Mouse (Mus musculus) forebrain, embryonic 14.5 days (tissue): ENCODE data around the gene Prune1. TPM values are rescaled to one million over a fixed set of nuclear protein-coding genes. Genes with fewer than 3 reads are reported as not detected.

Experiments used
- ATAC-seq: fragments of 200-750 bp; cut with Nextera tagmentation; 2 replicates; pipeline ENCODE4 v1.8.0; 2017; ENCODE audit warnings: mild to moderate bottlenecking, moderate library complexity
- DNase-seq: peaks from one replicate; pipeline ENCODE4 v3.0.0-alpha.2; 2015; ENCODE audit warnings: low spot score
- H3K27ac ChIP-seq: fragments of 300-500 bp; sonication (generic); 2 replicates; pipeline ENCODE4 v1.5.1; 2014; ENCODE audit warnings: low read depth, mild to moderate bottlenecking, control low read depth, low read length, moderate library complexity
- H3K27me3 ChIP-seq: fragments of 300-500 bp; sonication (generic); replicated peaks from 2 replicates; pipeline ENCODE4 v1.6.1; 2014; ENCODE audit warnings: low read length, control low read depth, mixed read lengths; ENCODE audit not compliant: control insufficient read depth, insufficient read depth
- H3K36me3 ChIP-seq: fragments of 300-500 bp; sonication (generic); 2 replicates; pipeline ENCODE4 v1.6.1; 2014; ENCODE audit warnings: low read length, control low read depth; ENCODE audit not compliant: control insufficient read depth, insufficient read depth
- H3K4me1 ChIP-seq: fragments of 300-500 bp; sonication (generic); 2 replicates; pipeline ENCODE4 v1.6.1; 2014; ENCODE audit warnings: antibody characterized with exemption, low read length, control low read depth; ENCODE audit not compliant: control insufficient read depth, insufficient read depth
- H3K4me2 ChIP-seq: fragments of 300-500 bp; sonication (generic); 2 replicates; pipeline ENCODE4 v1.6.1; 2014; ENCODE audit warnings: mild to moderate bottlenecking, control low read depth, low read length
- H3K4me3 ChIP-seq: fragments of 300-500 bp; sonication (generic); 2 replicates; pipeline ENCODE4 v1.5.1; 2014; ENCODE audit warnings: low read depth, low read length, control low read depth
- H3K9ac ChIP-seq: fragments of 300-500 bp; sonication (generic); 2 replicates; pipeline ENCODE4 v1.6.1; 2014; ENCODE audit warnings: mild to moderate bottlenecking, low read length, control low read depth, moderate library complexity
- H3K9me3 ChIP-seq: fragments of 300-500 bp; sonication (generic); replicated peaks from 2 replicates; pipeline ENCODE4 v1.6.1; 2016; ENCODE audit warnings: low read length, control low read depth, mixed read lengths; ENCODE audit not compliant: control insufficient read depth
- WGBS: fragments of 180-500 bp; shearing (Covaris S2); extraction: QIAGEN DNeasy Blood & Tissue Kit; methylation state at CpG from one replicate; pipeline ENCODE4 v1.1.7; 2014; 5-methylcytosine and 5-hydroxymethylcytosine counted together
- polyA plus RNA-seq: library from polyadenylated mRNA; unstranded; fragments of >200 nt; fragmentation: Nextera tagmentation; extraction: Ambion mirVana; gene quantifications from 2 replicates; pipeline ENCODE4 v1.2.1, GENCODE M21; 2014

Gene Prune1
- polyA plus RNA-seq, 1 experiment from 2014 or later = 40.7 TPM

DNA sequence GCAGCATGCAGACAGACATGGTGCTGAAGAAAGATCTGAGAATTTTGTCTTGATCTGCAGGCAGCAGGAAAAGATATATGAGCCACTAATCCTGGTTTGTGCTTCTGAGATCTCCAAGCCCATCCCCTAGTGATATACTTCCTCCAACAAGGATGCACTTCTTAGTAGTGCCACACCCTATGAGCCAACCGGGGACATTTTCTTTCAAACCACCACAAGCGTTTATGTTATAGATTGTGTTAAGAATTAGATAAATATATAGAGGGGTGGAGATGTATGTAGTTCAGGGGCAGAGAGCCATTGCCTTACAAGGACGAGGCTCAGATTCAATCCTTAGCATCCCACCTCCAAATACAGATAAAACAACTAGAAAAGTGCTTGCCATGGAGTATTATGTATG lies 28.6 kb upstream of the Prune1 start:
- Histone ChIP-seq H3K27me3 (no peaks in the 10 kb centered on the region), H3K4me2 (no peak overlapping the region), H3K9me3 (no peaks in the 10 kb centered on the region), H3K27ac (no peak overlapping the region), H3K36me3 (no peaks in the 10 kb centered on the region), H3K9ac (no peak overlapping the region), H3K4me3 (no peak overlapping the region), H3K4me1 (no peaks in the 10 kb centered on the region)
- DNase-seq = no peak
- 72% methylated on average over 3 of the region's 3 CpGs for WGBS
- ATAC-seq = no peak

DNA sequence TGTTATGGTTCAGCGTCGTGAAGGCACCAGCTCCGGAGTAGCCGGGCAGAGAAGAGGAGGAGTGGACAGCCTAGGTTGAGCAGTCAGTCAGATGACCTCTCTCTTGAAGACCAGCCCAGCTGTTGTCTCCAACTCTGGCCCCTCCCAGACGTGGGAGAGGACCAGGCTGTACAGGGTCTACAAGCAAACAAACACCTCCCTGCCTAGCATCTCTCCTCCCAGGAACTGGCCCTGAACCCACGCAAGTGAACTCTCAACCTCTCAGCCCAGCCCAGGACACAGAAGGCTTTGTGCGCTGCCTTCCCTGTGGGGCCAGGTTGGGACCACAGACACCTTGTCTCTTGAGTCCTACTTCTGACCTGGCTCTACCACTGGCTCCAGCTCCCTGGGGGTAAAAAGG lies 25.2 kb upstream of the Prune1 start, which contains the start of gene Anxa9:
Gene Anxa9, minus strand, starts transcription at position 77 of the 400 bp plus-strand sequence.
- Histone ChIP-seq H3K27ac (no peak within 1 kb of the TSS), H3K27me3 (no peaks in the 10 kb centered on the region), H3K36me3 (no peaks in the 10 kb centered on the region), H3K4me2 (no peak within 1 kb of the TSS), H3K4me1 (no peaks in the 10 kb centered on the region), H3K9me3 (no peaks in the 10 kb centered on the region), H3K4me3 (no peak within 1 kb of the TSS), H3K9ac (0 out of 2 replicates have a peak within 1 kb of the TSS, but pooled peaks have one; percentile 13)
- DNase-seq (no peak), ATAC-seq (no peak)
- 74% methylated on average over 7 of the region's 7 CpGs for WGBS

GRCm38 (mm10) chr3:95306244-95306643 lies 24.4 kb upstream of the Prune1 start:
- Histone ChIP-seq H3K4me3 (no peak overlapping the region), H3K4me1 (no peaks in the 10 kb centered on the region), H3K9ac (no peak overlapping the region), H3K27me3 (no peaks in the 10 kb centered on the region), H3K27ac (no peak overlapping the region), H3K36me3 (no peaks in the 10 kb centered on the region), H3K9me3 (no peaks in the 10 kb centered on the region), H3K4me2 (no peak overlapping the region)
- ATAC-seq = no peak
- DNase-seq = no peak
- 87% methylated on average over 4 of the region's 4 CpGs for WGBS

GRCm38 (mm10) chr3:95301204-95301796 lies 19.4 kb upstream of the Prune1 start:
- peaks cover 5% of the 10 kb centered on the region; the same call in 1 of the 2 replicates for H3K36me3 ChIP-seq
- no peak overlapping the region for H3K4me2 ChIP-seq
- H3K27ac ChIP-seq = no peak overlapping the region
- WGBS = 80% methylated on average over 3 of the region's 3 CpGs
- H3K9me3 ChIP-seq = no peaks in the 10 kb centered on the region
- H3K27me3 ChIP-seq = no peaks in the 10 kb centered on the region
- DNase-seq (no peak), ATAC-seq (no peak)
- no peaks in the 10 kb centered on the region for H3K4me1 ChIP-seq
- H3K9ac ChIP-seq = no peak overlapping the region
- no peak overlapping the region for H3K4me3 ChIP-seq

GRCm38 (mm10) chr3:95298018-95298417 lies 16.1 kb upstream of the Prune1 start:
- Histone ChIP-seq H3K4me1 (no peaks in the 10 kb centered on the region), H3K4me3 (no peak overlapping the region), H3K9me3 (no peaks in the 10 kb centered on the region), H3K27ac (no peak overlapping the region), H3K27me3 (no peaks in the 10 kb centered on the region), H3K4me2 (no peak overlapping the region), H3K9ac (no peak overlapping the region), H3K36me3 (peaks cover 34% of the 10 kb centered on the region)
- 96% methylated on average over 7 of the region's 7 CpGs for WGBS
- ATAC-seq = no peak
- no peak for DNase-seq

- ATAC-seq = peak; percentile 42
- Histone ChIP-seq H3K36me3 (peaks cover 50% of the 10 kb centered on the region), H3K9me3 (no peaks in the 10 kb centered on the region)
Measured at GRCm38 (mm10) chr3:95296103-95296469, 14.2 kb upstream of the Prune1 start.

GRCm38 (mm10) chr3:95295321-95296102 lies 13.6 kb upstream of the Prune1 start:
- peaks cover 56% of the 10 kb centered on the region for H3K36me3 ChIP-seq
- H3K4me1 ChIP-seq = no peaks in the 10 kb centered on the region
- no peaks in the 10 kb centered on the region for H3K9me3 ChIP-seq
- ATAC-seq (peak; percentile 7; the same call in 1 of the 2 replicates), DNase-seq (no peak)
- H3K27ac ChIP-seq = no peak overlapping the region
- H3K4me2 ChIP-seq = no peak overlapping the region
- no peak overlapping the region for H3K9ac ChIP-seq
- 83% methylated on average over 11 of the region's 11 CpGs for WGBS
- no peaks in the 10 kb centered on the region for H3K27me3 ChIP-seq
- no peak overlapping the region for H3K4me3 ChIP-seq

More at GRCm38 (mm10) chr3:95296103-95296469, 14.2 kb upstream of the Prune1 start:
- Histone ChIP-seq H3K4me3 (no peak overlapping the region), H3K27me3 (no peaks in the 10 kb centered on the region), H3K9ac (no peak overlapping the region), H3K4me1 (no peaks in the 10 kb centered on the region), H3K4me2 (no peak overlapping the region), H3K27ac (no peak overlapping the region)
- DNase-seq = peak; percentile 60
- 9% methylated on average over 5 of the region's 5 CpGs for WGBS

GRCm38 (mm10) chr3:95294718-95295117 lies 12.8 kb upstream of the Prune1 start:
- Histone ChIP-seq H3K9ac (no peak overlapping the region), H3K27me3 (no peaks in the 10 kb centered on the region), H3K36me3 (peaks cover 64% of the 10 kb centered on the region), H3K9me3 (no peaks in the 10 kb centered on the region), H3K4me1 (no peaks in the 10 kb centered on the region), H3K4me2 (no peak overlapping the region), H3K27ac (no peak overlapping the region), H3K4me3 (no peak overlapping the region)
- 86% methylated on average over 5 of the region's 5 CpGs for WGBS
- no peak for ATAC-seq
- no peak for DNase-seq

- H3K4me1 ChIP-seq = no peaks in the 10 kb centered on the region
- peaks cover 68% of the 10 kb centered on the region for H3K36me3 ChIP-seq
- no peak overlapping the region for H3K9ac ChIP-seq
- H3K27me3 ChIP-seq = no peaks in the 10 kb centered on the region
- H3K4me3 ChIP-seq = no peak overlapping the region
- no peak overlapping the region for H3K27ac ChIP-seq
- no peak for DNase-seq
- ATAC-seq = no peak
- H3K9me3 ChIP-seq = no peaks in the 10 kb centered on the region
- WGBS = 92% methylated on average over 7 of the region's 7 CpGs
- no peak overlapping the region for H3K4me2 ChIP-seq
Measured at GRCm38 (mm10) chr3:95294316-95294715, 12.4 kb upstream of the Prune1 start.
